In the genomic region with DNA sequence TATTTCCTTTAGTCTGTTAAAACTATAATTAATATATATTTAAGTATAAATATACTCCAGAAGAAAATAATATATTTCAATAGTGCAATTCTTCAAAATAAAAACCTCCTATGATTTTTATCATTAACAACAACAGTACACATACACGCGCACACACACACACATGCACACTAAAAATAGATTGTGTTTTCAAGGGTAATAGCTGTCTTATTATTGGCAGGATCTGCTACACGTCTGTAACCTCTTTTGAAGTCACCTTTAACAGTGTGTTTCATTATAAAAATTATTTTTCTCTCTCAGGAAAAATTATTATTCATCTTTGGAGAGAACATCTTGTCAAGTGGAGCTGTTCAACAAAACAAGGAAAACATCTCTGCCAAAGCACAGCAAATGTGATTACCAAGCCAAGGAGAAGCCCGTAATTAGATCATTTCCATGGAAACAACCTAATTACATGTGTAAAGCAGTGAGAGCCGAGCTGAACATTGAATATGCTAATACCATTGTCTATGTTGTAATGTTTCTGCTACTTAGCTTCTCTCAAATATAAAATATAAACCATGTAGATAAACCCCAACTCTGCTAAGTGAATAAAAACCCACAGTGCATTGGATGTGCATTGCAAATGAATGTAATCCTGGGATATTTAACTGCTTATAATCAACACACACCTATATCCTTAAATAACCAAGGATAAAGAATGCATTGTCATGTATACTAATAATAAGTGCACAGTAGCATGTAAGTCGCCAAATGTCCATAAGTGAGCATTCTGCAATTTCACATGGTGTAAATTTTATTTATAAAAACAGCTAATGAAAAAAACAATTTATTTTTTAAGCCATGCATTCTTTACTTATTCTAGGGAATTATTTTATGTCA, we compare ENCODE assay signal across 10 mouse cellular contexts.
DNase-seq lines count a peak whose midpoint lies in the region; ATAC-seq and TF ChIP-seq lines count a peak whose summit lies in the region.
"Had no signal": no experiment of that assay in that cellular context is flagged by ENCODE, and none has a peak within 500 bp of the region (broad histone marks: within the 10 kb centered on the region; RNA-seq: fewer than 3 reads in every experiment).

No protein-coding gene starts in this region.

- no peak overlapping the region for H3K4me2 ChIP-seq in forebrain, embryonic 16.5 days (ENCODE audit: low read length)
- H3K4me2 ChIP-seq: limb, embryonic 13.5 days had no signal

- TF ChIP-seq POLR2A in heart, adult 2 months (IDR thresholded peaks at IDR 0.05; ENCODE audit: insufficient read depth, low read depth, low read length), result no peak

- no peak overlapping the region for H3K4me3 ChIP-seq in forebrain, embryonic 16.5 days (replicated peaks; ENCODE audit: low read length)
- H3K4me3 ChIP-seq in heart, adult 2 months, result no peak overlapping the region
- H3K4me3 ChIP-seq: limb, embryonic 13.5 days had no signal

- TF ChIP-seq EP300 in heart, adult 2 months (IDR thresholded peaks at IDR 0.05; ENCODE audit: insufficient read depth, low read depth, low read length), result no peak

- DNase-seq in left cerebral cortex, adult 9 months (ENCODE audit: low spot score in 2 of 2), result peak; percentile 32 to 50
- no peak for DNase-seq in left cerebral cortex, postnatal 4 days
- peak; percentile 55 for DNase-seq in layer of hippocampus, adult 9-10 months (ENCODE audit: low spot score)
- peak; percentile 16 for DNase-seq in retina, postnatal 7 days (ENCODE audit: low read depth, low spot score)
- no peak for DNase-seq in heart, adult 11 months
- DNase-seq in heart, adult 2 months, result no peak
- DNase-seq: kidney, adult 2 months; thymus, postnatal 25 days had no signal

- H3K79me2 ChIP-seq in heart, adult 2 months (replicated peaks; ENCODE audit: control insufficient read depth, insufficient read depth, low read length), result no peaks in the 10 kb centered on the region

- peaks cover 11% of the 10 kb centered on the region for H3K4me1 ChIP-seq in forebrain, embryonic 16.5 days (replicated peaks; ENCODE audit: control insufficient read depth, insufficient read depth, low read length)
- no peaks in the 10 kb centered on the region for H3K4me1 ChIP-seq in heart, adult 2 months (ENCODE audit: control insufficient read depth, insufficient read depth, low read length)

- ATAC-seq in forebrain, embryonic 16.5 days, result peak; percentile 97

- no peak overlapping the region for H3K9ac ChIP-seq in forebrain, embryonic 16.5 days (replicated peaks; ENCODE audit: low read depth, low read length)
- no peak overlapping the region for H3K9ac ChIP-seq in heart, adult 2 months (ENCODE audit: low read depth, low read length)
- H3K9ac ChIP-seq: limb, embryonic 13.5 days had no signal

- H3K36me3 ChIP-seq in forebrain, embryonic 16.5 days (ENCODE audit: control insufficient read depth, insufficient read depth), result no peaks in the 10 kb centered on the region
- H3K36me3 ChIP-seq in heart, adult 2 months (ENCODE audit: control insufficient read depth, insufficient read depth, low read length), result no peaks in the 10 kb centered on the region; the same call in 1 of the 2 replicates
- H3K36me3 ChIP-seq: limb, embryonic 13.5 days had no signal

- no peak for TF ChIP-seq CTCF in heart, adult 2 months (IDR thresholded peaks at IDR 0.05)

- H3K27me3 ChIP-seq in forebrain, embryonic 16.5 days (replicated peaks; ENCODE audit: control insufficient read depth, insufficient read depth, low read length), result no peaks in the 10 kb centered on the region
- H3K27me3 ChIP-seq in heart, adult 2 months (ENCODE audit: control insufficient read depth, insufficient read depth, low read length), result no peaks in the 10 kb centered on the region
- H3K27me3 ChIP-seq: limb, embryonic 13.5 days had no signal

- peak overlapping the region; percentile 66; the same call in 1 of the 2 replicates for H3K27ac ChIP-seq in forebrain, embryonic 16.5 days (ENCODE audit: low read length)
- no peak overlapping the region for H3K27ac ChIP-seq in heart, adult 2 months
- H3K27ac ChIP-seq: limb, embryonic 13.5 days had no signal

- 13% methylated on average over 6 of the region's 6 CpGs for WGBS in forebrain, embryonic 16.5 days
- WGBS in heart, adult 2 months, result 49% methylated on average over 6 of the region's 6 CpGs

- H3K9me3 ChIP-seq in forebrain, embryonic 16.5 days (ENCODE audit: control insufficient read depth, low read length), result no peaks in the 10 kb centered on the region
- H3K9me3 ChIP-seq: limb, embryonic 13.5 days had no signal

- intact Hi-C loops in left cerebral cortex, postnatal 4 days (cut with DNase I), result no loop called here
- intact Hi-C loops in heart, adult 2 months (cut with DNase I), result no loop called here

Comparison
In these comparisons a context has a peak if more than half of its experiments do, and no peak if none do; other contexts are left out.
1. DNase-seq: peak in left cerebral cortex, adult 9 months (2 of 2), layer of hippocampus, adult 9-10 months (single experiment) and retina, postnatal 7 days (single experiment); none in left cerebral cortex, postnatal 4 days (single experiment), heart, adult 11 months (single experiment) and heart, adult 2 months (0 of 2).